Comparison of ENCODE assay signal across 19 mouse cellular contexts in genomic region chr17:79786270-79786669, GRCm38 (mm10).
DNase-seq lines count a peak whose midpoint lies in the region; ATAC-seq and TF ChIP-seq lines count a peak whose summit lies in the region.
"Had no signal": no experiment of that assay in that cellular context is flagged by ENCODE, and none has a peak within 500 bp of the region (broad histone marks: within the 10 kb centered on the region; RNA-seq: fewer than 3 reads in every experiment).

No protein-coding gene starts in this region.

- TF ChIP-seq POLR2A in bone marrow macrophage, adult 2 months (IDR thresholded peaks at IDR 0.05; ENCODE audit: borderline replicate concordance, low read depth, low read length) = no peak

- no peak overlapping the region for H3K4me3 ChIP-seq in lung, postnatal 0 days (ENCODE audit: low read depth, low read length)
- peak overlapping the region; percentile 8; the same call in 1 of the 2 replicates for H3K4me3 ChIP-seq in bone marrow macrophage, adult 2 months (ENCODE audit: insufficient read depth, low read length)
- H3K4me3 ChIP-seq: embryonic facial prominence, embryonic 10.5 days; embryonic facial prominence, embryonic 15.5 days; forebrain, embryonic 13.5 days; hindbrain, embryonic 10.5 days; limb, embryonic 12.5 days; liver, embryonic 15.5 days; megakaryocyte, embryonic 14.5 days; midbrain, embryonic 12.5 days; neural tube, embryonic 13.5 days; stomach, embryonic 15.5 days had no signal

- no peak overlapping the region for H3K27ac ChIP-seq in lung, postnatal 0 days (ENCODE audit: low read length)
- peak overlapping the region; percentile 16 for H3K27ac ChIP-seq in bone marrow macrophage, adult 2 months (ENCODE audit: insufficient read depth, low read depth, low read length)
- H3K27ac ChIP-seq: embryonic facial prominence, embryonic 10.5 days; embryonic facial prominence, embryonic 15.5 days; forebrain, embryonic 13.5 days; hindbrain, embryonic 10.5 days; limb, embryonic 12.5 days; liver, embryonic 15.5 days; midbrain, embryonic 12.5 days; neural tube, embryonic 13.5 days; stomach, embryonic 15.5 days had no signal

- TF ChIP-seq CTCF in lung, postnatal 0 days (IDR thresholded peaks at IDR 0.05) = no peak
- TF ChIP-seq CTCF in bone marrow macrophage, adult 2 months (IDR thresholded peaks at IDR 0.05; ENCODE audit: low read depth, low read length) = no peak

- DNase-seq in lung, postnatal 0 days (ENCODE audit: low spot score) = peak; percentile 29
- DNase-seq in lung, adult 18-20 months = no peak
- no peak for DNase-seq in ovary, postnatal 36 days (ENCODE audit: low spot score)
- DNase-seq in cerebellum, postnatal 36 days = no peak
- DNase-seq: cerebellum, adult 18-20 months; kidney, adult 18-20 months had no signal

- WGBS in lung, postnatal 0 days = 70% methylated on average over 5 of the region's 5 CpGs

- H3K9me3 ChIP-seq in lung, postnatal 0 days (ENCODE audit: low read length) = no peaks in the 10 kb centered on the region
- H3K9me3 ChIP-seq: embryonic facial prominence, embryonic 10.5 days; embryonic facial prominence, embryonic 15.5 days; forebrain, embryonic 13.5 days; hindbrain, embryonic 10.5 days; limb, embryonic 12.5 days; liver, embryonic 15.5 days; midbrain, embryonic 12.5 days; neural tube, embryonic 13.5 days; stomach, embryonic 15.5 days had no signal

- no peak for TF ChIP-seq EP300 in lung, postnatal 0 days (IDR thresholded peaks at IDR 0.05)

- no peaks in the 10 kb centered on the region for H3K36me3 ChIP-seq in lung, postnatal 0 days (ENCODE audit: insufficient read depth, low read length)
- H3K36me3 ChIP-seq: embryonic facial prominence, embryonic 10.5 days; embryonic facial prominence, embryonic 15.5 days; hindbrain, embryonic 10.5 days; limb, embryonic 12.5 days; liver, embryonic 15.5 days; midbrain, embryonic 12.5 days; neural tube, embryonic 13.5 days; stomach, embryonic 15.5 days had no signal

- ATAC-seq in lung, postnatal 0 days = no peak
- peak; percentile 33 for ATAC-seq in megakaryocyte, adult 5-6 weeks (ENCODE audit: poor library complexity, severe bottlenecking)
- ATAC-seq: forebrain, embryonic 13.5 days; hindbrain, embryonic 16.5 days had no signal

- H3K9ac ChIP-seq in lung, postnatal 0 days (replicated peaks; ENCODE audit: low read depth) = no peak overlapping the region
- H3K9ac ChIP-seq: embryonic facial prominence, embryonic 15.5 days; forebrain, embryonic 13.5 days; limb, embryonic 12.5 days; liver, embryonic 15.5 days; midbrain, embryonic 12.5 days; neural tube, embryonic 13.5 days; stomach, embryonic 15.5 days had no signal

- no peaks in the 10 kb centered on the region for H3K27me3 ChIP-seq in lung, postnatal 0 days (replicated peaks; ENCODE audit: insufficient read depth, low read length)
- H3K27me3 ChIP-seq: embryonic facial prominence, embryonic 15.5 days; forebrain, embryonic 13.5 days; limb, embryonic 12.5 days; liver, embryonic 15.5 days; megakaryocyte, embryonic 14.5 days; midbrain, embryonic 12.5 days; neural tube, embryonic 13.5 days; stomach, embryonic 15.5 days had no signal

- H3K4me2 ChIP-seq in lung, postnatal 0 days (replicated peaks; ENCODE audit: low read depth, low read length) = no peak overlapping the region
- H3K4me2 ChIP-seq: embryonic facial prominence, embryonic 15.5 days; forebrain, embryonic 13.5 days; limb, embryonic 12.5 days; liver, embryonic 15.5 days; midbrain, embryonic 12.5 days; neural tube, embryonic 13.5 days; stomach, embryonic 15.5 days had no signal

- no peaks in the 10 kb centered on the region for H3K4me1 ChIP-seq in lung, postnatal 0 days (ENCODE audit: insufficient read depth, low read depth, low read length)
- peaks cover 20% of the 10 kb centered on the region for H3K4me1 ChIP-seq in bone marrow macrophage, adult 2 months (ENCODE audit: control insufficient read depth, insufficient read depth, low read length)
- H3K4me1 ChIP-seq: embryonic facial prominence, embryonic 10.5 days; embryonic facial prominence, embryonic 15.5 days; forebrain, embryonic 13.5 days; hindbrain, embryonic 10.5 days; limb, embryonic 12.5 days; liver, embryonic 15.5 days; megakaryocyte, embryonic 14.5 days; midbrain, embryonic 12.5 days; neural tube, embryonic 13.5 days; stomach, embryonic 15.5 days had no signal
